Mouse (Mus musculus) lung, adult 2 months (tissue): ENCODE results near the gene Syt16. TPM values are rescaled to one million over a fixed set of nuclear protein-coding genes. Genes with fewer than 3 reads are reported as not detected.

Experiments used
- DNase-seq: peaks from one replicate; pipeline ENCODE4 v3.0.0; 2022
- H3K4me1 ChIP-seq: fragments of 200-500 bp; 2 replicates; pipeline ENCODE4 v1.6.1; 2011; ENCODE audit warnings: low read length; ENCODE audit not compliant: control insufficient read depth, insufficient read depth
- H3K4me3 ChIP-seq: fragments of 200-500 bp; replicated peaks from 2 replicates; pipeline ENCODE3; 2011; ENCODE audit warnings: low read depth, mild to moderate bottlenecking, control low read depth, low read length; ENCODE audit errors: extremely low read depth
- CTCF ChIP-seq: fragments of 200-500 bp; IDR thresholded peaks from 2 replicates; pipeline ENCODE4 v1.5.1; 2011; ENCODE audit warnings: mild to moderate bottlenecking, low read length, control low read depth; ENCODE audit not compliant: insufficient read depth
- POLR2A ChIP-seq: fragments of 200-500 bp; IDR thresholded peaks from 2 replicates; pipeline ENCODE4 v1.6.1; 2011; ENCODE audit warnings: low read depth, mild to moderate bottlenecking, control low read depth, low read length, borderline replicate concordance; ENCODE audit errors: extremely low read depth
- whole genome bisulfite sequencing: fragments of 180-500 bp; shearing (Covaris S2); methylation state at CpG from one replicate; pipeline ENCODE4 v1.1.7; 2018; 5-methylcytosine and 5-hydroxymethylcytosine counted together
- polyA plus RNA-seq: library from polyadenylated mRNA; depleted of rRNA; stranded (reverse); fragments of >200 nt; gene quantifications from 2 replicates; pipeline ENCODE4 v1.2.3, GENCODE M21; 2012

Syt16 gene
- polyA plus RNA-seq, 1 experiment = not detected

DNA sequence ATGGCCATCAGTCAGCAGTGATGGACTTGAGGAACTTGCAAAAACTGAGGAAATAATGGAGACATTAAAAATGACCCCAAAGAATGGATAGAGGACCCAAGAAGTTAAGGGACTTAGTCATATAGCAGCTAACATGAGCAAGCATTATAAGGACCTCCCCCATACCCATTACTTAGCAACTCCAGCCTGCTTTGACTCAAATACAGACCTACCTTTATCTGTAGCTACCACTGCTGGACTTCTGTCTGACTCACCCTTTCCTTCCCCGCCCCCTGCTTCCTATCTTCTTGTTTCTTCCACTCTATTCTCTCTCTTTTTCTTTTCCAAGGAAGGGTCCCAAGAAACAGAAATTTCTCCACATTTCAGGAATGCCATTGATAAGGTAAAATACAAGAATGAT lies 223.2 kb downstream of the Syt16 start:
- 73% methylated on average over 1 of the region's 1 CpGs for WGBS
- no peaks in the 10 kb centered on the region for H3K4me1 ChIP-seq
- TF ChIP-seq CTCF (no peak), POLR2A (no peak)

GRCm38 (mm10) chr12:74230808-74231207 lies 233.3 kb downstream of the Syt16 start:
- H3K4me3 ChIP-seq = no peak overlapping the region
- no peaks in the 10 kb centered on the region for H3K4me1 ChIP-seq
- TF ChIP-seq POLR2A (no peak), CTCF (no peak)
- no peak for DNase-seq
- 70% methylated on average over 10 of the region's 10 CpGs for WGBS

More for the DNA sequence above, 223.2 kb downstream of the Syt16 start:
- DNase-seq = no peak
- H3K4me3 ChIP-seq = no peak overlapping the region

- 70% methylated on average over 1 of the region's 1 CpGs for WGBS
Measured at GRCm38 (mm10) chr12:74232845-74233244, 235.4 kb downstream of the Syt16 start.

GRCm38 (mm10) chr12:74236191-74236590 lies 238.7 kb downstream of the Syt16 start:
- TF ChIP-seq CTCF = no peak
- no peak for TF ChIP-seq POLR2A
- H3K4me3 ChIP-seq = no peak overlapping the region
- H3K4me1 ChIP-seq = no peaks in the 10 kb centered on the region
- 86% methylated on average over 8 of the region's 8 CpGs for WGBS
- no peak for DNase-seq

More at GRCm38 (mm10) chr12:74232845-74233244, 235.4 kb downstream of the Syt16 start:
- DNase-seq = no peak
- H3K4me3 ChIP-seq = no peak overlapping the region
- H3K4me1 ChIP-seq = no peaks in the 10 kb centered on the region
- TF ChIP-seq POLR2A = no peak
- TF ChIP-seq CTCF = no peak

DNA sequence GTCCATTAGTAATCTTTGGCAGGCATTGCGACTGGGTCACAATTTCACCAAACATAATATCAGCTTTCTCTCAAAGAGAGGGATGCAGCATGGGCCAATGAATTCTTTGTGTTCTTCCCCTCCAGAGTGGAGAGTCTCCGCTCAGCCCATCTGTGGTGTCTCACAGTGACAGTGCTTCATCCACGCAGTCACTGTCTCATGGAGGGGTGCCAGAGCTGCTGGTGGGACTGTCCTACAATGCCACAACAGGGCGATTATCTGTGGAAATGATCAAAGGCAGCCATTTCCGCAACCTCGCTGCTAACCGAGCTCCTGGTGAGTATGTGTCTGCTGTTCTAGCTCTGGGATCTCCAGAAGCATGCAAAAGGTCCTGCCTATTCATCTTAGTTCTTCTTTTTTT lies 240.6 kb downstream of the Syt16 start:
- 71% methylated on average over 7 of the region's 7 CpGs for WGBS
- no peak for TF ChIP-seq POLR2A
- TF ChIP-seq CTCF = no peak
- no peak for DNase-seq
- no peaks in the 10 kb centered on the region for H3K4me1 ChIP-seq
- no peak overlapping the region for H3K4me3 ChIP-seq

DNA sequence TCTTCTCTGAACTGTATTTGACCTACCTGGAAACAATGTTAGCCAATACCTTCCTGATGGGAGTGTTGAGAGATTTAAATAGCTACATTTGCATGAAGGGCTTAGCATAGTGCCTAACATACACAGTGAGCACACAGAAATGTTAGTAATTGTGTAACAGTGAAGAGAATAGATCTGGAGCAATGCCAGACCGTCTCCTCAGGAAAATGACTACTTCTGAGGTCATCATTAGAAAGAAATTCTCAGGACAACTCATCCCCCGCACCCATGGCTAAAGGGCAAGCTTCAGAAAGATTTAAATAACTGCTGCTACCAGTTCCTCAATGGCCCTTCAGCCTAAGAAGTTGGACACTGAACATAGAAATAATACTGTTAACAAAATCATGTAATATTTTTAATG lies 241.3 kb downstream of the Syt16 start:
- DNase-seq = no peak
- TF ChIP-seq POLR2A = no peak
- TF ChIP-seq CTCF = no peak
- WGBS = 54% methylated on average over 2 of the region's 2 CpGs
- no peaks in the 10 kb centered on the region for H3K4me1 ChIP-seq
- H3K4me3 ChIP-seq = no peak overlapping the region

DNA sequence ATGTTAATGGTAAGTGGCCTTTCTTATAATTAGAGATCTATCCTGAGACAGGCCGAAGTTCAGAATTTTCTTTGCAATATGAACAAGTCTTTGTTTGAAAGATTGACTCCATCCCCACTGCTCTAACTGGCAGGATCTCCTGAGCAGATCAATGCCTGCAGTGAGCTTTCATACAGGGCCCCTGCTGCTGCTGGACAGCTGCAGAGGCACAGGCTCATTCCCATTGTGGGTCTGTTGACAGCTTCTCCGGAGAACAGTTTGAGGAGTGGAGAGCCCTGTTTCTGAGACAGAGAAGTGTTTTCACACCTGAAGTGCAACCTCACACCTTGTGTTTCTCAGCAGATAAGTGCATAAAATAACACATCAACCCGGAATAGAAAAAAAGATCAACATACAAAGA lies 267.4 kb downstream of the Syt16 start:
- 52% methylated on average over 3 of the region's 3 CpGs for WGBS
- DNase-seq = no peak
- Histone ChIP-seq H3K4me3 (no peak overlapping the region), H3K4me1 (no peaks in the 10 kb centered on the region)
- TF ChIP-seq POLR2A = no peak
- TF ChIP-seq CTCF = no peak

DNA sequence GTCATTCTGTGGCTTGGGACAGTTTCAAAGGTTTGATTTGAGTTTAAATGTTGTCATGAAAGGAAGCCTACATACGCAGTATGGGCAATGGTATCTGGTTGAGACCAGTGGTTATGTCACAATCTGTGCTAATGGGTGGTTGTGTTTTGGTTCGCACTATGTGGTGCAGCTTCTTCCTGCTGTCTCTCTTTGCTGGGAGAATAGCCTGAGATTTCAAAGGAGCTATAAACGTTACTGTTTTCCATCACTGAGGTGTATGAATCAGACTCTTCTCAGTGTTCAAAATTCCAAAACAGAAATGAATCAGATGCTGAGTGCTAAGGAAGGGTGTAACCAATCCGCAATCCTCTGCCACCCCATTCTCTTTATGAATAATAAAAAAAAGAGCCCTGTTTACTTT lies 269.6 kb downstream of the Syt16 start:
- Histone ChIP-seq H3K4me1 (no peaks in the 10 kb centered on the region), H3K4me3 (no peak overlapping the region)
- WGBS = 87% methylated on average over 4 of the region's 4 CpGs
- TF ChIP-seq CTCF = no peak
- TF ChIP-seq POLR2A = no peak
- DNase-seq = no peak

GRCm38 (mm10) chr12:74268644-74269285 lies 271.3 kb downstream of the Syt16 start:
- 84% methylated on average over 15 of the region's 15 CpGs for WGBS
- TF ChIP-seq POLR2A (no peak), CTCF (no peak)

DNA sequence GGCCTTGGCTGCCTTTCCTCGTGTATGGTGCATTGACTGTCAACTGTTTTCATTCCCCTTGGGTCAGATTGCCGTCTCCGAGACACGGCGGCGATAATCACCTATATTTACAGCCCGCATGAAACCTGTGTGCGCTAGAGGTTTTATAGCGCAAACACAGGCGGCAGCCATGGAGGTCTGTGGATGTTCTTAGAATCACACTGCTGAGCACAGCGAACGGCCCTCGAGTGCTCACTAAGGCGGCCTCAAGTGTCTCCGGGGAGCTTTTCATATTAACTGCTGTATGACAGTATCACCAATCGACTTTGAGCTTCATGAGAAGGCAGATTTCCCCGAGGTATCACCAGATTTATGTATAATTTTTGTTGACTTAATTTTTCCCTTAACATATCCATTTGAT lies 275.1 kb downstream of the Syt16 start:
- no peaks in the 10 kb centered on the region for H3K4me1 ChIP-seq
- no peak for DNase-seq
- 85% methylated on average over 17 of the region's 17 CpGs for WGBS
- no peak overlapping the region for H3K4me3 ChIP-seq
- TF ChIP-seq CTCF (no peak), POLR2A (no peak)

More at GRCm38 (mm10) chr12:74268644-74269285, 271.3 kb downstream of the Syt16 start:
- Histone ChIP-seq H3K4me1 (no peaks in the 10 kb centered on the region), H3K4me3 (no peak overlapping the region)
- no peak for DNase-seq
